Mouse (Mus musculus): ENCODE measurements around the gene Kcnd1.

Gene Kcnd1

GRCm38 (mm10) chrX:7821865-7822779 is at the start of gene Kcnd1:
Gene Kcnd1, plus strand, starts transcription at chrX:7822289.
- WGBS, result 5% methylated on average over 23 of the region's 24 CpGs

GRCm38 (mm10) chrX:7772766-7773165 is 49.3 kb upstream of the Kcnd1 start:
- 27% methylated on average over 2 of the region's 2 CpGs for WGBS

- WGBS, result 73% methylated on average over 9 of the region's 9 CpGs
These were observed 46.4 kb upstream of the Kcnd1 start for GRCm38 (mm10) chrX:7775501-7776205.

GRCm38 (mm10) chrX:7776329-7777082 is 45.6 kb upstream of the Kcnd1 start:
- 46% methylated on average over 8 of the region's 8 CpGs for WGBS

DNA sequence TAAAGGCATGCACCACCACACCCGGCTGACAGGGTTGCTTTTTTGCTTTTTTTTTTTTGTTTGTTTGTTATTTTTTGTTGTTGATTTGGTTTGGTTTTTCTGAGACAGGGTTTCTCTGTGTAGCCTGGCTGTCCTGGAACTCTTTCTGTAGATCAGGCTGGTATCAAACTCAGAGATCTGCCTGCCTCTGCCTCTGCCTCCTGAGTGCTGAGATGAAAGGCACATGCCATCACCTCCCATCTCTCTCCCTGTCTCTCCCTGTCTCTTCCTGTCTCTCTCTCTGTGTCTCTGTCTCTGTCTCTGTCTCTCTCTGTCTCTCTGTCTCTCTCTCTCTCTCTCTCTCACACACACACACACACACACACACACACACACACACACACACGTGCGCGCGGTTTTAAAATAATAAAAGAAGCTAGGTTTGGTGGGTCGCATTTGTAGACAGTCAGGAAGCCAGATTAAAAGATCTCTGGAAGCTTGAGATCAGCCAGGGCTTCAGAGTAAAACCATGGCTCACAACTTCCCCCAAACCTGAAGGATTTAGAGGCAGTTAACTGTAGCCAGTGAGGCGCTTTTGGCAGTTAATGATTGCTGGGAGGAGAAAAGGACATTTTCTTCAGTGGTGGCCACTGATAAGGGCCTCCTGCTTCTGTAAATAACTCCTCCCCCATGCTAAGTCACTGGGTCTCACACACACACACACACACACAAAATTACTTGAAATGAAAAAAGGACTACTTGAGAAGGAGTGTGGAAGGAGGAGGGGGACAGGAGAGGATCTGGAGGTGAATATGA is 43.4 kb upstream of the Kcnd1 start:
- WGBS, result 79% methylated on average over 7 of the region's 7 CpGs

DNA sequence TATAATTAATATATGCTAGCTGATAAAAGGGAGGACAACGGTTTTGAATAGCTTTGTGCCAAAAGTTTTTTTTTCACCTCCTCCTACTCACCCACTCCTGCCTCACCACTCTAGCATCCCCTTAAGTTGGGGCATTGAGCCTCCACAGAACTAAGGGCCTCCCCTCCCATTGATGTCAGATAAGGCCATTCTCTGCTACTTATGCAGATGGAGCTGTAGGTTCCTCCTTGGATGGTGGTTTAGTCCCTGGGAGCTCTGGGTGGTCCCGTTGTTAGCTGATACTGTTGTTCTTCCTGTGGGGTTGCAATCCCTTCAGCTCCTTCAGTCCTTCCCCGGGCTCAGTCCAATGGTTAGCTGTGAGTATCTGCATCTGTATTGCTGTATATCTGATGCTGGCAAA is 42.8 kb upstream of the Kcnd1 start:
- WGBS, result 28% methylated on average over 3 of the region's 3 CpGs

DNA sequence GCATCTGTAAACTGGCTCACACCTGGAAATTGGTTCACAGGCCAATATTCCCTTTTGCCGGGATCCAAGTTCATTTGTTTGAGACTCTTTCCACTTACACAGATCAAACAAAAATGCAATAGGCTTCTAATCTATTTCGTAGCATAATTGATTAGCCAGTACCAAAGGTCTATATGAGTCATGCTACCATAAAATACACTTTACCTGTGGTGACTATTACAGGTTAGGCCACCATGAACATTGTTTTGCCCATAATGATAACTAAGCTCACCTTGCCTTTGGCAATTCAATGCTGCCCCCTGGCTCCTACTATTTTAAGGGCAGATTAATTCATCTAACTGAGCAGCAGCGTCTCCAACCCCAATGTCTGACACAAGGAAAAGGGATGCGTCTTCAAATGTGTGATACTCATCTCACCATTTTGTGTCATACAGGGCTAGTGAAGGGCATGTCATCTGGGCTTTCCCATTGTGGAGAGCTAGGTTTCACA is 39.4 kb upstream of the Kcnd1 start:
- WGBS, result 79% methylated on average over 4 of the region's 4 CpGs

DNA sequence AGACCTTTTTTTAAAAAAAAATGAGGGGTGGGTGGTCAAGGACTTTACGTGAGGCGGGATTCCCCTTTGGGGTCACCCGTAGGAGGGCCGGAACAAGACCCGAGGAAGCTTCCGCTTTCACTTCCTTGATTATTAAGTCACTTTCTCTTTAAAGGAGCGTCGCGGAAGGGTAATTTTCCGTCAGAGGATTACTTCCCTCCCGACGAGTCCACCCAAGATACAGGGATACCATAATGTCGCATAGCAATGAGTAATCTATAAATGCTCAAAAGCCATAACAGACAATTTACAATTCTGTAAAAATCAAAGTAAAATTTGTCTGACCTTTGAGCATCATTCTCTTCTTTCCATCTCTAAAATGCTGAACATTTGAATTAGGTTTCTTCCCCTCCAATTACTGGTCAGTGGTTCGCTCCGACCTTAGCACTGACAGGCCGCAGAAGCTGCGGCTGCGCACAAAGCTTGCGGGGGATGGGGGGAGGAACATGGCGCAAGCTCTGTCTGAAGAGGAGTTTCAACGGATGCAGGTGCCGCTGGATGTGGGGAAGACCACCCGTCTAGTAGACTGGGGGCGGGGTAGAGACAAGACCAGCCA is 32.5 kb upstream of the Kcnd1 start, which contains the start of gene Gripap1:
Gripap1 (plus strand) TSS at position 224 of the 595 bp plus-strand sequence.
- 2% methylated on average over 24 of the region's 24 CpGs for WGBS

DNA sequence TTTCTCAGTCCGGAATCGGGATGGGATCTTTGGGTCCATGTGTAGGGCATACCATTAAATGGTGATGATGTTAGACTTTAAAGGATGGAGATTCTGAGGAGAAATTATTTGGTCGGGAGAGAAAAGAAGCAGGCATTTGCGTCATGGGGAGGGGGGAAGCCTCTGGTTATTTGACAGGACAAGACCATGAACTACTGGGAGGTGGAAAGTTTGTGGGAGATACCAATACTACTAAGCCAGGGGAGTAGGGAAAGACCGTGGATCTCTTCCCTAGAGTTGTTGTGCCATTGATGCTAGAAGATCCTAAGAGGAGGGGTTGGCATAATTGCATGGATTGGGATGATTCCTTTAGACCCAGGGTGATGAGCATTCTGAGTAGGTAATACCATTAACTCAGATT is 31.8 kb upstream of the Kcnd1 start:
- 3% methylated on average over 5 of the region's 5 CpGs for WGBS

DNA sequence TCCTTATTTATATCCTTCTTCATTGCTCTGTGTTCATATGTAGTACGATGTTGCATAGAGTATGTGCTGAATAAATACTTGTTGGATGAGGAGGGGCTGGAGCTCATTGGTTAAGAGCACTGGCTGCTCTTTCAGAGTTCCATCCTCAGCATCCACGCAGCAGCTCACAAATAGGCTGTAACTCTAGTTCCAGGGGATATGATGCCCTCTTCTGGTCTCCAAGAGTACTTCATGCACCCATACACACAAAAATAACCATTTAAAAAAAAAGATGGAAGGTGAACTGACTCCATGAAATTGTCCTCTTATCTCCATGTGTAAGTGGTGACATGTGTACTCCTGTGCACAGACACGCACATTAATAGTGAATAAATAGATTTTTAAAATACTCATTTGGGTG is 28.7 kb upstream of the Kcnd1 start:
- 33% methylated on average over 3 of the region's 3 CpGs for WGBS

GRCm38 (mm10) chrX:7795016-7795415 is 27.1 kb upstream of the Kcnd1 start:
- WGBS, result 31% methylated on average over 7 of the region's 7 CpGs

GRCm38 (mm10) chrX:7797327-7797726 is 24.8 kb upstream of the Kcnd1 start:
- WGBS, result 92% methylated on average over 3 of the region's 3 CpGs

GRCm38 (mm10) chrX:7802157-7802556 is 19.9 kb upstream of the Kcnd1 start:
- 90% methylated on average over 2 of the region's 2 CpGs for WGBS

- 54% methylated on average over 8 of the region's 8 CpGs for WGBS
These were observed 7.1 kb upstream of the Kcnd1 start for GRCm38 (mm10) chrX:7815016-7815415.

DNA sequence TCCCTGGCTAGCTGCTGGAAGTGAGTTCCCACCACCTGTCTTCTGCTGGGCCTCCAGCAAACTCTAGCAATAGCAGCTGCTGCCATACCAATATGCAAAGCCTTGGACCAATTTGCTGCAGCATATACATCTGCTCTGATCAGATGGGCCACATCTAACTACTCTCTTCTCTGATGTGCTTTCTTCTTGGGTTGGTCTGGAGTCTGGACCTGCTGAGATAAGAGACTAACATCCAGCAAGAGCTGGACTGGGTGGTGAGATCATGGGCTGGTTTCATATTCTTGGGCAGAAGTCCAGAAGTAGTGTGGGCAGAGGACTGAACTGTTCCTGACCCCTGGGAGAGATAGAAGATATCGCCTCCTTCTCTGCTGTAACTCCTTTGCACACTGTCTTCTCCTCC is 15.1 kb downstream of the Kcnd1 start:
- 78% methylated on average over 1 of the region's 1 CpGs for WGBS

DNA sequence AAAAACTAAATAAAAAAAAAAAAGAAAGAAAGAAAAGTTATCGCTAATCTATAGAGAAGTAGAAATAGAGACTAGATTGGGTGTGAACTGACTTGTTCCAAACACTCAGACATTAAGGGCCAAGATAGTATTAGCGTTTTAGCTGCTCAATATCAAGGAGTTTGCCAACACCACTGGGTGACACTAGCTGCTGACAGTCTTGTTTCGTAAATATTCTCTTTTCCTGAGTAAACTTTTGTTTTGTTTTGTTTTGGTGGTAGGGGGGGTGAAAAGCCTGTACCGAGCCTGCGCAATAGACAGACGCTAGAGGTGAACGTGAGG is 18.7 kb downstream of the Kcnd1 start:
- 1% methylated on average over 7 of the region's 7 CpGs for WGBS

DNA sequence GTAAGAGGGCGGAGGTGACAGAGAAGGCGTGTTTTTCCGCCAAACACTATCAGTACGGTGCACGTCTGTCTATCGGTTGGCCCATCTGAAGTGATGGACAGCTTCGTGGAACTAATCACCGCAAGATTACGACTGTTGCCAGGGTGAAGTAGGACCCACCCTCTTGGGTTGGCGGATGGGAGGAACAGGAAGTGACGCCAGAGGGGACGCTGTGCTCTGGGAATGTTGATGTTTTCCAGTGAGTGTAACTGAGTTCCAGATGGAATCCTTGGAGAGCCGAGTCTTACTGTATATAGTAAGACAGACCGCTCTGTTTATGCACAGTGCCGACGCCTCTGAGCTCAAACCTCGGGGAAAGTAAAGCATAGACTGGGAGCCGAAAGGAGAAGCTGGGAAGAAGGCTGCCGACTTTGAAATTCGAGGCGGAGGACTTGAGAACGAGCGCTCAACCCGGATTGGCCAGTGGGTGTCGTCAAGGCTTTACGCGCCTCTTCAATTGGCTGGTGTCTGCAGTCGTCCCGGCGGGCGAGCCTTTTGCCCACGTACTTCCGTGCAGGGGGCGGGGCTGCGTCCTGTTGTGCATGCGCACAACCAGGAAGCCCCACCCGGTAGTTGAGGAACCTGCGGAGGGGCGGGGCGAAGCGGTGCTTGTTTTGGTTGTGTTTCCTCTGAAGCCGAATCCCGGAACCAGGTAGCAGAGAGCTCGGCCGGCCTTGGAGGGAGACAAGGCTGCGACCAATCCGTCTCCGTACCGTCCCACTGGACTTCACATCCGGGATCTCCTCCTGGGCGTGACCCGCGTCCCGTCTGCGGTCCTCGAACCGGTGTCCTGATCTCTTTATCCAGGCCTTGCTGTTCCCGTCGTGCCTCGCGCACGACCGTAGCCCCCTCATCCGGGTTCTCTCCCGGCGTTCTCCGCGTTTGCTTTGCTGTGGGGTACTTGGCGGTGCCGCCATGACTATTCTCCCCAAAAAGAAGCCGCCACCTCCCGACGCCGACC is 19.4 kb downstream of the Kcnd1 start, which contains the start of gene Otud5:
Otud5 (plus strand) TSS at position 202 of the 1,000 bp plus-strand sequence.
- WGBS, result 2% methylated on average over 73 of the region's 74 CpGs

DNA sequence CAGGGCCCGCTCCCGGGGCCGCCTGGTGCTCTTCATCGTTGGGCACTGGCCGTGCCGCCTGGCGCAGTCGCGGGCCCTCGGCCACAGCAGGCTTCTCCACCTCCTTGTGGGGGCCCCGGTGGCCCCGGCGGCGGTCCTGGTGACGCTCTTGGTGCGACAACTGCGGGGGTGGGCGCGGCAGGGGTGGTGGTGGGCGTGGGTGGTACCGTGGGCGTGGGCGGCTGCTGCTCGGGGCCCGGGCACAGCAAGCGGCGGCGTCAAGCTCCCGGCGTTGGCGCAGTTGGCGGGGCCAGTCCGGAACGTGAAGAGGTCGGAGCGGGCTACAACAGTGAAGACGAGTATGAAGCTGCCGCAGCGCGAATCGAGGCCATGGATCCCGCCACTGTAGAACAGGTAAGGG is 20.2 kb downstream of the Kcnd1 start:
- 6% methylated on average over 41 of the region's 42 CpGs for WGBS

DNA sequence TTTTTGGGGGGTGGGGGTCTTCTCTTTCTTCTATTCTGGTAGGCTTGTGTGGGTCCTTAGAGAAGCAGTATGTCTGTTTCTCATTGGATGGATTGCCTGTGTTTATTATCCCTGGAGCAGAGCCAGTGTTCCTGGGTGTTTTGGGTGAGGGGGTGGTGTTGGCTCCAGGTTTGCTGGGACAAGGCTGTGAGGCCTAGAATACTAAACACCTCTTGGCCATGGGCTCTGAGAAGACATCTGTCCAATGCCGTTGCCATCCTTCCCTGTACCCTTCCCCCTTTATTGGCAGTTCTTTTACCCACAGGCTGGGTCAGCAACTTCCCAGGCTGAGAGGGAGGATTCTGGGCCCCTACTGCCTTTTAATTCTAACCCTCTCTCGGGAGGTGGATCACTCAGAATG is 25.8 kb downstream of the Kcnd1 start:
- WGBS, result 23% methylated on average over 2 of the region's 2 CpGs

GRCm38 (mm10) chrX:7854578-7854977 is 32.5 kb downstream of the Kcnd1 start:
- WGBS, result 30% methylated on average over 2 of the region's 2 CpGs
